Mouse (Mus musculus) adrenal gland, postnatal 10 days (tissue): ENCODE results near the gene Dclre1a. TPM values are rescaled to one million over a fixed set of nuclear protein-coding genes. Genes with fewer than 3 reads are reported as not detected.

Source experiments
- total RNA-seq, 2 experiments: library from RNA; stranded (reverse); gene quantifications; 2 replicates each; pipeline ENCODE4 v1.2.3; 2021

Gene Dclre1a
- total RNA-seq, 2 experiments from 2014 or later: 12.4 to 13.7 TPM

Other genes starting within 250 kb of the Dclre1a start
- gene Nrap, start 158.2 kb downstream of the Dclre1a start, total RNA-seq: 10 to 100 TPM; 10.2 to 44.0 TPM
- 10 to 100 TPM; 16.7 to 21.5 TPM for gene Casp7, start 151.1 kb downstream of the Dclre1a start, total RNA-seq
- gene Plekhs1, start 86.6 kb downstream of the Dclre1a start, total RNA-seq: under 1 TPM; 0.12 to 0.36 TPM
- gene Nhlrc2, start within 50 bp of the Dclre1a start, total RNA-seq: 10 to 100 TPM; 16.1 to 19.1 TPM
- 1 to 10 TPM; 7.2 to 7.4 TPM for gene Adrb1, start 174.0 kb upstream of the Dclre1a start, total RNA-seq